Mouse (Mus musculus) kidney, adult 8-10 months (tissue): ENCODE data around the gene Rab19.
"Not testable (repeated sequence)": the region's sequence is repeated elsewhere in the genome, so short reads cannot be mapped to it uniquely, and the experiment has no call there.

Experiments used
- DNase-seq, 2 experiments: peaks; one replicate each; pipeline ENCODE4 v3.0.0; 2022

Rab19 gene

GRCm38 (mm10) chr6:39380276-39380675 is 699 bp upstream of the Rab19 start:
- no peak for DNase-seq

- DNase-seq = no peak
Observed at GRCm38 (mm10) chr6:39389988-39390387, 9.0 kb downstream of the Rab19 start.

DNA sequence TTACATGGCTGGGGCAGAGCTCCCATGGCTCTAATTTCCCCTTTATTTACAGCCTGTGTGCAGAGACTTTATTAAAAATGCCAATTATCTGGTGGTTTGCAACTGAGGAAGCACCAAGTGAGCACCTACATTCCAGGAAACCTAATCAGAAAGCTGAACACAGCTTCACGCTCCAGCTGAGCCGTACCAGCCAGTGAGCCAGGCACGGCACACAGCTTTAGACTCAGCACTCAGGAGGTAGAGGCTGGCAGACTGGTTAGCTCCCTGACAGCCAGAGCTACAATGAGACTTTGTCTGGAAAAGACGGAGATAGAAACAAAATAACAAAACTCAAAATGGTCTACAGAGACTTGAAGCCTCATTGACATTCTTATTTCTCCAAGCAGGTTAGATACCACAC is 14.5 kb downstream of the Rab19 start:
- DNase-seq = no peak

DNA sequence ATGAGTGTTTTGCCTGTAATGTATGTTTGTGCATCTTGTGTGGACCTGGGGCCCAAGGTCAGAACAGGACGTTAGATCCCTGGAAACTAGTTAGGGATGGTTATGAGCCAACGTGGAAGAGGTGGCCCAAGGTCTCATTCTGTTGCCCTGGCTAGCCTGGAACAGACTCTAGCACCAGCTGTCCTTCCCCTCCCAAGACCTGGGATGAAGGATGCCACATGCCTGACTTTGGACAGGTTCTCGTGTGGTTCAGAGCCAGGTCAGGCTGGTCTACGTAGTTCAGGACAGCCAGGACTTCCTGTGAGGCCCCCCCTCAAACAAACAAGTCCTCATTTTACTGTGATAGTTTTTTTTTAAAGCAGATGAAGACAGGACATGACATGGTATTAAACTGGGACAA is 14.9 kb downstream of the Rab19 start:
- no peak for DNase-seq

DNA sequence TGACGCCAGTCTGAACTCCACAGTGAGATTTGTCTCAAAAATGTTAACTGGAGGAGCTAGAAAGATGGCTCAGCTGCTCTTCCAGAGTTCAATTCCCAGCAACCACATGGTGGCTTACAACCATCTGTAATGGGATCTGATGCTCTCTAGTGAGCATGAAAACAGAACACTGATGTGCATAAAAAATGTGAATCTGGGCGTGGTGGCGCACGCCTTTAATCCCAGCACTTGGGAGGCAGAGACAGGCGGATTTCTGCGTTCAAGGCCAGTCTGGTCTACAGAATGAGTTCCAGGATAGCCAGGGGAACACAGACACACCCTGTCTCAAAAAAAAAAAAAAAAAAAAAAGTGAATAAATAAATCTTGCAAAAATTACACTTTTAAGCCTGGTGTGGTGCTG is 16.1 kb downstream of the Rab19 start:
- DNase-seq = no peak

GRCm38 (mm10) chr6:39398342-39398741 is 17.4 kb downstream of the Rab19 start:
- no peak for DNase-seq

- peak in 1 of 2 experiments; percentile 45 for DNase-seq
Observed at GRCm38 (mm10) chr6:39400343-39400742, 19.4 kb downstream of the Rab19 start.

- DNase-seq = no peak
Observed at GRCm38 (mm10) chr6:39403136-39403535, 22.2 kb downstream of the Rab19 start.

DNA sequence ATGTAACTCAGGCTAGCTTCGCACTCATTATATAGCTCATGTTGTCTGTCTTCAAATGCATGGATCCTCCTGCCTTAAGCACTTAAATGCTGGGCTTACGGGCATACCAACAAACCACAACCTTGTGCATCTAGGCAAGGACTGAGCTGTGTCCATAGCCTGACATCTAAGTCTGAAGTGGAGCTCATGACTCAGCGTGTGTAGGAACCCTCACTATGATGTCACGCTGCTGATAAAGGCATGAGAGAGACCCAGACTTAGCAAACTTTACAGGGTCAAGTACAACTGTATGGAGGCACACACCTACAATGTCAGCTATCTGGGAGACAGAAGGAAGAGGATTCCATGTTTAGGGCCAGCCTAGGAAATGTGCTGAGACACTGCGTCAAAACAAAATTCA is 25.5 kb downstream of the Rab19 start:
- no peak for DNase-seq

DNA sequence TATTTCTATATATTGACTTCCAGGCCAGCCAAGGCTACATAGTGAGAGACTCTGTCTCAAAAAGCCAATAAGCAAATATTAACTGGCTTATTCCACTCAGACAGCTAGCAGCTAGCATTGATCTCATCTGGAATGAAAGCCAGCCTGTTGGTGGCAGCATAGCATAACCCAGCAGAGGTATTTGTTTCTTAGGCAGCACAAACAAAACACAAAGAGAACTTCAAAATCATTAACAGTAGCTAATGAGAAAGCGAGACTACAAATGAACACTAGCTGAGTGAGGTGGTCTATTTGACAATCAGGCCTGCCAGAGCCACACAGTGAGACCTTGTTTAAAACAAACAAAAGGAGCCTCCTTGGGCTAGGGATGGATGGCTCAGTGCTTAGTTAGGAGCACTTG is 33.1 kb downstream of the Rab19 start:
- DNase-seq = peak in 1 of 2 experiments; percentile 32

GRCm38 (mm10) chr6:39415762-39416161 is 34.8 kb downstream of the Rab19 start:
- DNase-seq = peak; percentile 30 to 76

GRCm38 (mm10) chr6:39416654-39417053 is 35.7 kb downstream of the Rab19 start:
- not testable (repeated sequence) for DNase-seq

GRCm38 (mm10) chr6:39419386-39419850 is 38.4 kb downstream of the Rab19 start:
- DNase-seq = peak in 1 of 2 experiments; percentile 22

DNA sequence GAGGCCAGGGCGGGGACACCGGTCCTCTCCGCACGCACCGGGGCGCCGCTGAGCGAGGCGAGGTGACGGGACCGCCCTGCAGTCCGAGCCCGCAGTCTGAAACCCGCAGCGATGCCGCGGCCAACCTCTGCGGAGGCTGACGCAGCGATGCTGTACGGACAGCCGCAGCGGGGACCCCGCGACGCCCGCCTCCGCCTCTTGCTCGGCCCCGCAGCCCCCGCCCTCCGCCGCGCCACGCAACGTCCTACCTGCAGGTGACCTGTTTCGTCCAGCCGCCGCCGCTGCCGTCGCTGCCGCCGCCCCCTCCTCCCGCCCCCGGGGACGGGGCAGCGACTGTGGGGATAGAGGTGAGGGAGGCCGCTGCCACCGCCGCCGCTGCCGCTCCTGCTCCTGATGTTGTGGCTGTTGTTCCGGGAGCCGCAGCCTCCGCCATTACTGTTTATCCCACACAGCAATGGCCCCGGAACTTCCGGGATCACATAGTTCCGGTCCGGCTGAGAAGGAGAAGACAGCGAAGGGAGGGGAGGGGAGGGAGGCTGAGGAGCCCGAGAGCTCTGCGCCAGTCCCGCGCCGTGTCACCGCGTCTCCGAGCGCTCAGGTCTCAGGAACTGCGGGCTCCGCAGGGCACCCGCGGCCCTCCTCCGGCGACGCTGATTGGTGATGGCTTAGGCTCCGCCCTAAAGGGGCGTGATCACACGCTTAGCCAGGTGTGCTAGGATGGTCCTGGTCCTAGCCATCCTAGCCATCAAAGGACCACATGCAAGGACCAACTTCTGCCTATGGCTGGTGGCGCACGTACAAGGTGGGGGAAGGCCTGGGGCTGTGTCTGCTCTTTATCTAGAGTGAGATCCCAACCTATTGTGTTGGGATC is 39.1 kb downstream of the Rab19 start, which contains the start of gene Mkrn1:
TSS of gene Mkrn1 (minus strand) at position 612 of the 871 bp plus-strand sequence.
- peak; percentile 82 to 86 for DNase-seq

DNA sequence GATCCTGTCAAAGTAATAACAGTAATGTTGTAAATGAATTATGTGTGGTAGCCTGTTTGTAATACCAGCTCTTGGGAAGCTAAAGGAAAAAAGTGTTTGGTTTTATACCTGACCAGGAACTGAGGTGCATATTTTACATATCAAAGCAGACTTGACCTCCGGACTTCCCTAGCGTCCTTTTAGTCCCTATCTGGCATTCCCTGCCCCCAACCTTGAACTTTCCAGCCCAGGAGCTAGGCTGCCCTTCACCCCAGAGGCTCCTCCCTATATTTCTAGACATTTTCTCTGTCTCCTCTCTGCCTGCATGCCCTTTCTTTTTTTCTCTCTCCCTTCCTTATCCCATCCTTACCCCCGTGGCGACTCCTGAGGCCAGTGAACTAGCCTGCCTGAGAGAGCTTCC is 39.9 kb downstream of the Rab19 start:
- DNase-seq = no peak

DNA sequence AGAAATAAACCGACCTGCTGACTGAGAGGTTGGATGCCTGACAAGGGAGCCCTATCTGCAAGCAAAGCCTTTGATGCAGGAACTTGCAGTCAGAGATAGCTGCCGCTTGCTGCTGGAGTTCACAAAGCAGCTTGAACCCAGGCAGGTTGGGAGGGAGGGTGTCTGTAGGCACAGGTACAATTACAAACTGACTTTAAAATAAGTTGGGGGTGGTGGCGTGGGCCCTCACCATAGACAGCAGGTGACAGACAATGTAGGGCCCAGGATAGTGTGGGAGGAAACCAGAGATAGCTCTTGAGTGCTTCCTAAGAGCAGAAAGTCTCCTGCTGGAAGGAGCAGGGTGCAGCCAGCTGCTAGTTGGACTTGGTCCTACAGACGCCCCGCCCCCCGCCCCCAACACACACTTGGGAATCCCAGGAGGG is 42.2 kb downstream of the Rab19 start:
- DNase-seq = no peak

DNA sequence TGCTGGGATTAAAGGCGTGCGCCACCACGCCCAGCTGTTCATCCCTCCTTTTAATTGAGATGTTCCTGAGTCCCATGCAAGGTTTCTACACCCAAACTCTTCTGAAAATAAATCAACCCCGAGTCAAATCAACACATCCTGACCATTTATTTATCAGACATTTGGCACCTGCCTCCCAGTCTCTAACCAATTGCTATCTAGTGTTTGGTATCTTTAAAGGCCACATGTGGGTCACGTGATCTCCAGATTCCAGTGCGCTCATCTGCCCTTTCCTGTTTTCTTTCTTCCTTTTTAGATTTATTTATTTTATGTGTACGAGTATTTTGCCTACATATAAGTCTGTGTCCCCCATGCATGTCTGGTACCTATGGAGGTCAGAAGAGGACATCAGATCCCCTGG is 42.7 kb downstream of the Rab19 start:
- DNase-seq = no peak

- no peak for DNase-seq
Observed at GRCm38 (mm10) chr6:39425181-39425580, 44.2 kb downstream of the Rab19 start.

DNA sequence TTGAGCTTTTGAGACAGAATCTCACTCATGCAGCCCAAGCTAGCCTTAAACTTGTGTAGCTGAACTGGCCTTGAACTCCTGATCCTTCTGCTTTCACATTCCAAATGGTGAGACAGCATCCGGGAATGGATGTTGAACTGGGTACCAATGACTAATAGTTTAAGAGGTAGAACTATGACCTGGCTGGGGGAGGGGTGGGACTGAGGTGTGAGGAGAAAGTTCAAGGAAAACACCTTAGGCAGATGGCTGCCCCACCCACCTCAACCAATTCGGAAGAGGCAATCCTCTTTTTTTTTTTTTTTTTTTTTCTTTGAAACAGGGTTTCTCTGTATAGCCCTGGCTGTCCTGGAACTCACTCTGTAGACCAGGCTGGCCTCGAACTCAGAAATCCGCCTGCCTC is 45.8 kb downstream of the Rab19 start:
- no peak for DNase-seq

GRCm38 (mm10) chr6:39427276-39428003 is 46.5 kb downstream of the Rab19 start:
- no peak for DNase-seq

- DNase-seq = no peak
Observed at GRCm38 (mm10) chr6:39429007-39429788, 48.2 kb downstream of the Rab19 start.

DNA sequence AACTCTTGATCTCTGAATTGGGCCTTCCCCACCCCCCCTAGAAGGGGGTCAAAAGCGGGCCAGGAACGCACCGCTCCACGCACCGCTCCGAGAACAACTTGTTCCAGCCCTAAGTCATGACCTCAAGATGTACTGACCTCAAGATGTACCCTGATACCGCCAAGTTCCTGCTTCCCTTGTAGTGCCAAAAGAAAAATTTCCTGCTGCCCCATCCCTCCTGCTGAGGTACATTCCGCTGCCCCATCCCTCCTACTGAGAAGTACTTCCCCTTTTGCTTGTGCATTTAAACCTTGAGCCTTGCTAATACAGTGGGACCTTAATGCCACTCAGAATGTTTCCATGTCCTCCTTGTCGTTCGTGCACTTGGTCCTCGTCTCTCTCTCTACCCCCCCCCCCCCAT is 49.7 kb downstream of the Rab19 start:
- no peak for DNase-seq

DNA sequence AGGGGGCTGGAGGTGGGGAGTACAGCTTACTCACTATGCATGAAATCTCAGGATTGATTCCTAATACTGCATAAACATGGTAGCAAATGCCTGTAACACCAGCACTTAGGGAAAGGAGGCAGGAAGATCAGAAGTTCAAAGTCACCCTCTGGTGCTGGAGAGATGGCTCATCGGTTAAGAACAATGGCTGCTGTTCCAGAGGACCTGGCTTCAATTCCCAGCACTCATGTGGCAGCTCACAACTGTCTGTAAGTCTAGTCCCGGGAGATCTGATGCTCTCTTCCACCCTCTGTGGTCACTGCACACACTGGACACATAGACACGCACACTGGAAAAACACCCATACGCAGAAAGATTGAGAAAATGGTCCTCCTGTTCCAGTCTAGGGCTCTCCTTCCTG is 52.2 kb downstream of the Rab19 start:
- DNase-seq = no peak
